Mouse (Mus musculus) liver, embryonic 14.5 days (tissue): Measurements from ENCODE around the gene Atp2c2. TPM values are rescaled to one million over a fixed set of nuclear protein-coding genes. Genes with fewer than 3 reads are reported as not detected.

Experiments
- ATAC-seq: fragments of 200-750 bp; cut with Nextera tagmentation; 2 replicates; pipeline ENCODE4 v1.8.0; 2017; ENCODE audit warnings: moderate number of reproducible peaks, mild to moderate bottlenecking, moderate library complexity; ENCODE audit not compliant: insufficient read depth
- DNase-seq, 3 experiments: peaks; one replicate each; pipeline ENCODE4 v3.0.0-alpha.2; 2012 to 2013; ENCODE audit warnings: low read depth in 3 of 3, low spot score in 3 of 3
- H3K27ac ChIP-seq: fragments of 300-500 bp; sonication (generic); 2 replicates; pipeline ENCODE4 v1.5.1; 2014; ENCODE audit warnings: moderate library complexity, mild to moderate bottlenecking, control low read depth, inconsistent platforms
- H3K27me3 ChIP-seq: fragments of 300-500 bp; sonication (generic); 2 replicates; pipeline ENCODE4 v1.6.1; 2014; ENCODE audit warnings: mild to moderate bottlenecking, low read length, moderate library complexity; ENCODE audit not compliant: control insufficient read depth, insufficient read depth
- H3K36me3 ChIP-seq: fragments of 300-500 bp; sonication (generic); replicated peaks from 2 replicates; pipeline ENCODE4 v1.6.1; 2014; ENCODE audit warnings: low read depth; ENCODE audit not compliant: control insufficient read depth, insufficient read depth
- H3K4me1 ChIP-seq, 2 experiments: fragments of 200-500 bp in 1 of 2; fragments of 300-500 bp in 1 of 2; sonication (generic) in 1 of 2; replicated peaks; 2 replicates each; pipeline ENCODE4 v1.6.1; 2012 to 2014; ENCODE audit warnings: antibody characterized with exemption in 1 of 2, inconsistent platforms in 1 of 2, low read length in 1 of 2; ENCODE audit not compliant: control insufficient read depth in 2 of 2, insufficient read depth in 2 of 2
- H3K4me2 ChIP-seq: fragments of 300-500 bp; sonication (generic); 2 replicates; pipeline ENCODE4 v1.6.1; 2014; ENCODE audit warnings: low read depth, mild to moderate bottlenecking, control low read depth, moderate library complexity
- H3K4me3 ChIP-seq, 2 experiments: fragments of 200-500 bp in 1 of 2; fragments of 300-500 bp in 1 of 2; sonication (generic) in 1 of 2; 2 replicates each; pipeline ENCODE4 v1.5.1; 2012 to 2014; ENCODE audit warnings: low read depth in 2 of 2, low read length in 2 of 2, mild to moderate bottlenecking in 2 of 2, control low read depth in 1 of 2, inconsistent platforms in 1 of 2, moderate library complexity in 1 of 2; ENCODE audit not compliant: insufficient read depth in 1 of 2
- H3K9ac ChIP-seq: fragments of 300-500 bp; sonication (generic); replicated peaks from 2 replicates; pipeline ENCODE4 v1.6.1; 2014; ENCODE audit warnings: mild to moderate bottlenecking, control low read depth, moderate library complexity
- H3K9me3 ChIP-seq: fragments of 300-500 bp; sonication (generic); 2 replicates; pipeline ENCODE4 v1.6.1; 2016; ENCODE audit warnings: low read length, mixed read lengths; ENCODE audit not compliant: control insufficient read depth
- CTCF ChIP-seq: IDR thresholded peaks from 2 replicates; pipeline ENCODE4 v1.5.1; 2016; ENCODE audit warnings: antibody characterized with exemption, low read depth, control low read depth
- EP300 ChIP-seq: IDR thresholded peaks from 2 replicates; pipeline ENCODE4 v1.6.1; 2016; ENCODE audit warnings: antibody characterized with exemption, low read depth
- WGBS: fragments of 180-500 bp; shearing (Covaris S2); extraction: QIAGEN DNeasy Blood & Tissue Kit; methylation state at CpG from one replicate; pipeline ENCODE4 v1.1.7; 2014; ENCODE audit not compliant: insufficient replicate concordance; 5-methylcytosine and 5-hydroxymethylcytosine counted together
- polyA plus RNA-seq, 2 experiments: library from polyadenylated mRNA; depleted of rRNA in 1 of 2; stranded (reverse) in 1 of 2; unstranded in 1 of 2; fragments of >200 nt; fragmentation: Nextera tagmentation in 1 of 2; extraction: Ambion mirVana in 1 of 2; gene quantifications; 2 replicates each; pipeline versions ENCODE4 v1.2.1 to v1.2.3; 2012 to 2014

Atp2c2 gene
- polyA plus RNA-seq, 2 experiments: 0.08 to 0.10 TPM

DNA sequence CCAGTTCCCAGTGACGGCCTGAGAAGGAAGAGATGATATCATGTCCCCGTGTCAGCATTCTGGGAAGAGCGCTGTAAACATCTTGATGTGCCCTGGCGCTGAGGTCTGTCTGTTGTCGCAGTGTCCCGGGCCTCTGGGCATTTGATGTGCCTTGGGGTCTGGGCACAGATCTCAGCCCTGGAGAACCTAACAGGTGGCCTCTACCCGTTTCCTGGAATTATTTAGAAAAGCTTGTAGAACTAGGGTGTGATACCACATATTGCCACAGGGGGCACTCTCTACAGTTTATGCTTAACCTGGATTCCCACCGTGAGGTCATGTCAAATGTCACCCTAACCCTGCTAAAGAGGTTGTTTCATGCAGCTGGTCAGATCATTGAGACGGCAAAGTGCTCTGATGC lies 18.0 kb downstream of the Atp2c2 start:
- DNase-seq: peak in 2 of 3 experiments; percentile 13 to 23
- WGBS: 39% methylated on average over 9 of the region's 9 CpGs

GRCm38 (mm10) chr8:119719011-119719501 lies 19.2 kb downstream of the Atp2c2 start:
- DNase-seq (no peak), ATAC-seq (no peak)
- Histone ChIP-seq H3K36me3 (no peaks in the 10 kb centered on the region), H3K27me3 (no peaks in the 10 kb centered on the region), H3K9me3 (no peaks in the 10 kb centered on the region), H3K9ac (no peak overlapping the region), H3K4me2 (no peak overlapping the region), H3K4me3 (no peak overlapping the region), H3K27ac (no peak overlapping the region), H3K4me1 (peaks cover 0 to 7% of the 10 kb centered on the region in 2 experiments; a peak in 3 of 4 replicates)
- no peak for TF ChIP-seq CTCF
- no peak for TF ChIP-seq EP300
- 63% methylated on average over 12 of the region's 12 CpGs for WGBS

More for the DNA sequence above, 18.0 kb downstream of the Atp2c2 start:
- no peak overlapping the region for H3K4me2 ChIP-seq
- H3K9me3 ChIP-seq: no peaks in the 10 kb centered on the region
- TF ChIP-seq EP300: no peak
- peak; percentile 78 for TF ChIP-seq CTCF
- no peak overlapping the region for H3K27ac ChIP-seq
- ATAC-seq: no peak
- H3K27me3 ChIP-seq: no peaks in the 10 kb centered on the region
- no peaks in the 10 kb centered on the region for H3K36me3 ChIP-seq
- H3K9ac ChIP-seq: no peak overlapping the region
- peaks cover 0 to 7% of the 10 kb centered on the region in 2 experiments; a peak in 3 of 4 replicates for H3K4me1 ChIP-seq
- H3K4me3 ChIP-seq: no peak overlapping the region

DNA sequence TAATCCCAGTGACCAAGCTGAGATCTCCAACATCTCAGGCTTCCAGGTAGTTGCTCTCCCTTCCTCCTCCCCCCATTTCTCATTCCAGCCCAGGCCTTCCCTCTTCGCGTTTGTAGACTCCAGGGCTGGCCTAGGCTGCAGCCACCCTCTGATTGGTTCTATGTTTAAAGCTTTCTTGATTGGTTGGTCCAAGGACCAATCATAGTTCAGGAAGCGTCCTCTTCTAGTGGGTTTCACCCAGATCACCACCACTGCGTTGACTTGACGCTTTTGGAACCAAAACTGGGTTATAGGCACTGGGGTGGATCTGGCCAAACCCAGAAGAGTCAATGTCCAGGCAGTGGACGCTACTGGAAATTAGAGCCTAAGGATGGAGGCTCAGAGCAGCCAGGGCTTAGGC lies 22.5 kb downstream of the Atp2c2 start:
- Histone ChIP-seq H3K9me3 (no peaks in the 10 kb centered on the region), H3K4me3 (no peak overlapping the region), H3K4me1 (peaks cover 0 to 13% of the 10 kb centered on the region in 2 experiments; a peak in 2 of 4 replicates), H3K27me3 (no peaks in the 10 kb centered on the region), H3K4me2 (no peak overlapping the region), H3K27ac (no peak overlapping the region), H3K36me3 (no peaks in the 10 kb centered on the region), H3K9ac (no peak overlapping the region)
- 39% methylated on average over 6 of the region's 6 CpGs for WGBS
- DNase-seq (no peak), ATAC-seq (no peak)
- no peak for TF ChIP-seq CTCF
- TF ChIP-seq EP300: no peak

- TF ChIP-seq EP300 (no peak), CTCF (no peak)
- Histone ChIP-seq H3K4me1 (peaks cover 0 to 11% of the 10 kb centered on the region in 2 experiments; a peak in 2 of 4 replicates), H3K9ac (no peak overlapping the region), H3K27ac (no peak overlapping the region), H3K9me3 (no peaks in the 10 kb centered on the region), H3K36me3 (no peaks in the 10 kb centered on the region), H3K4me2 (no peak overlapping the region), H3K27me3 (no peaks in the 10 kb centered on the region), H3K4me3 (no peak overlapping the region)
- WGBS: 43% methylated on average over 4 of the region's 4 CpGs
- DNase-seq (no peak), ATAC-seq (no peak)
Observed at GRCm38 (mm10) chr8:119723676-119724075, 23.9 kb downstream of the Atp2c2 start.

DNA sequence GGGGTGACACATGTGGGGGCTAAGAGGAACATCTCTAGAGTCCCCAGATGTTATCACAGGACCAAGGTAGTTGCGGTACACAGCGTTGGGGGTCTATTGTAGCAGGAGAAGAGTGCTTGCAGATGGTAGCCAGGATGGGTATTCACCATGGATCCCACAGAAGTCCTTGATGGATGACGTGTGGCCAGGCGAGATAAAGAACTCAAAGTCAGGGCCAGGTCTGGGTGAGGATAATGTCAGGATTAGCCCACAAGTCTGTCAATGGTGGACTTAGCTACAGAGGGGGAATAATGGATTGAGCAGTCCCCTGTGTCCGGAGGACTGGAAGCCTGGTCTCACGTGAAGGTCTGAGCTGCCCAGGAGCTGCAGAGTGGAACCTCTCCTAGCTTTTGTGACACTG lies 24.8 kb downstream of the Atp2c2 start:
- no peak overlapping the region for H3K4me2 ChIP-seq
- H3K9me3 ChIP-seq: no peaks in the 10 kb centered on the region
- H3K27ac ChIP-seq: no peak overlapping the region
- H3K9ac ChIP-seq: no peak overlapping the region
- TF ChIP-seq CTCF (no peak), EP300 (no peak)
- 56% methylated on average over 6 of the region's 6 CpGs for WGBS
- H3K27me3 ChIP-seq: no peaks in the 10 kb centered on the region
- no peak for ATAC-seq
- no peaks in the 10 kb centered on the region for H3K36me3 ChIP-seq
- H3K4me3 ChIP-seq: no peak overlapping the region
- H3K4me1 ChIP-seq: peaks cover 0 to 11% of the 10 kb centered on the region in 2 experiments; a peak in 2 of 4 replicates
- no peak for DNase-seq
